Mouse (Mus musculus): Measurements from ENCODE around the gene AL607142.1. TPM values are rescaled to one million over a fixed set of nuclear protein-coding genes. Genes with fewer than 3 reads are reported as not detected.

The AL607142.1 gene
- polyA plus RNA-seq (2017; shearing (Covaris generic)) = not detected

DNA sequence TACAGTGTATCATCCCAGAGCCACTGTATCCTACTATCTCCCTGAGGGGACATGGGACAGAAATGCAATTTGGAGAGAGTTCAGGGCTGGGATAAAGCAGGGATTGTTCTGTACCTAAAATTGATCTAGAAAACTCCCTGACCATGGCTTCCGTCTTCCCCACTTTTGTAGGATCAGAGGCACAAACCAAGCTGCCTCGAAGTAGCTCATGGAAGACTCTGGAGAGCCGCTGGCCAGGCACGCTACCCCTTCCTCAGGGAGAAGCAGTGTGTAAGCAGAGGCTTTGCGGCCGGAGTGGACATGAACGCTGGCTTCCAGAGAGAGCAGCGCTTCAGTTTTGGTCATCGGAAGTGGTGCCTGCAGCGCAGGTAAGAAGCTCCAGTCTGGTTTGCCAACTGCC, at the start of gene AL607142.1:
Gene AL607142.1 (plus strand): TSS at position 301 of the 400 bp plus-strand sequence.

Other genes with a start within 250 kb of the AL607142.1 start
- gene Edn2, start 96.2 kb downstream of the AL607142.1 start, polyA plus RNA-seq (2017; shearing (Covaris generic)) = not detected
- gene Foxo6, start 222.4 kb downstream of the AL607142.1 start, polyA plus RNA-seq (2017; shearing (Covaris generic)) = not detected

All from inflammation-experienced regulatory T-cells, adult 16 weeks (primary cell).